Mouse (Mus musculus) heart, embryonic 12.5 days (tissue): ENCODE results near the gene Serf2. TPM values are rescaled to one million over a fixed set of nuclear protein-coding genes. Genes with fewer than 3 reads are reported as not detected.
"Not testable (repeated sequence)": the region's sequence is repeated elsewhere in the genome, so short reads cannot be mapped to it uniquely, and the experiment has no call there.

ENCODE experiments used
- ATAC-seq: fragments of 200-750 bp; cut with Nextera tagmentation; 2 replicates; pipeline ENCODE4 v1.8.0; 2017; ENCODE audit warnings: moderate TSS enrichment, moderate library complexity; ENCODE audit not compliant: insufficient number of reproducible peaks, low FRiP score
- H3K27ac ChIP-seq: fragments of 300-500 bp; sonication (generic); 2 replicates; pipeline ENCODE4 v1.5.1; 2016; ENCODE audit warnings: mild to moderate bottlenecking, moderate library complexity; ENCODE audit not compliant: poor library complexity, severe bottlenecking
- H3K27me3 ChIP-seq: fragments of 300-500 bp; sonication (generic); replicated peaks from 2 replicates; pipeline ENCODE4 v1.6.1; 2016; ENCODE audit warnings: mild to moderate bottlenecking, moderate library complexity
- H3K36me3 ChIP-seq: fragments of 300-500 bp; sonication (generic); 2 replicates; pipeline ENCODE4 v1.6.1; 2016; ENCODE audit warnings: mild to moderate bottlenecking, moderate library complexity
- H3K4me1 ChIP-seq: fragments of 300-500 bp; sonication (generic); replicated peaks from 2 replicates; pipeline ENCODE4 v1.6.1; 2016; ENCODE audit warnings: mild to moderate bottlenecking
- H3K4me2 ChIP-seq: fragments of 300-500 bp; sonication (generic); 2 replicates; pipeline ENCODE4 v1.6.1; 2016; ENCODE audit warnings: mild to moderate bottlenecking, moderate library complexity
- H3K4me3 ChIP-seq: fragments of 300-500 bp; sonication (generic); 2 replicates; pipeline ENCODE4 v1.5.1; 2016; ENCODE audit warnings: mild to moderate bottlenecking
- H3K9ac ChIP-seq: fragments of 300-500 bp; sonication (generic); 2 replicates; pipeline ENCODE4 v1.6.1; 2016; ENCODE audit warnings: mild to moderate bottlenecking, moderate library complexity
- H3K9me3 ChIP-seq: fragments of 300-500 bp; sonication (generic); replicated peaks from 2 replicates; pipeline ENCODE4 v1.6.1; 2016; ENCODE audit warnings: mild to moderate bottlenecking, moderate library complexity
- whole genome bisulfite sequencing: fragments of 180-500 bp; shearing (Covaris S2); methylation state at CpG from one replicate; pipeline ENCODE4 v1.1.7; 2016; 5-methylcytosine and 5-hydroxymethylcytosine counted together
- polyA plus RNA-seq: library from polyadenylated mRNA; unstranded; fragments of >200 nt; fragmentation: Nextera tagmentation; extraction: Ambion mirVana; gene quantifications from 2 replicates; pipeline ENCODE4 v1.2.1, GENCODE M21; 2016

Gene Serf2
- polyA plus RNA-seq, 1 experiment from 2014 or later = 610 TPM

- Histone ChIP-seq H3K4me1 (peaks cover 35% of the 10 kb centered on the region), H3K4me2 (no peak overlapping the region), H3K27me3 (no peaks in the 10 kb centered on the region), H3K36me3 (peaks cover 9% of the 10 kb centered on the region), H3K4me3 (no peak overlapping the region), H3K27ac (no peak overlapping the region), H3K9ac (no peak overlapping the region), H3K9me3 (no peaks in the 10 kb centered on the region)
- 88% methylated on average over 3 of the region's 3 CpGs for WGBS
- no peak for ATAC-seq
These were observed 2.0 kb upstream of the Serf2 start for GRCm38 (mm10) chr2:121447006-121447405.

GRCm38 (mm10) chr2:121448136-121448535 is 859 bp upstream of the Serf2 start:
- Histone ChIP-seq H3K36me3 (peaks cover 19% of the 10 kb centered on the region), H3K4me3 (peak overlapping the region; percentile 90), H3K27me3 (no peaks in the 10 kb centered on the region), H3K4me1 (peaks cover 35% of the 10 kb centered on the region), H3K27ac (peak overlapping the region; percentile 97), H3K9ac (peak overlapping the region; percentile 79), H3K4me2 (peak overlapping the region; percentile 89), H3K9me3 (no peaks in the 10 kb centered on the region)
- 13% methylated on average over 9 of the region's 9 CpGs for WGBS
- no peak for ATAC-seq

DNA sequence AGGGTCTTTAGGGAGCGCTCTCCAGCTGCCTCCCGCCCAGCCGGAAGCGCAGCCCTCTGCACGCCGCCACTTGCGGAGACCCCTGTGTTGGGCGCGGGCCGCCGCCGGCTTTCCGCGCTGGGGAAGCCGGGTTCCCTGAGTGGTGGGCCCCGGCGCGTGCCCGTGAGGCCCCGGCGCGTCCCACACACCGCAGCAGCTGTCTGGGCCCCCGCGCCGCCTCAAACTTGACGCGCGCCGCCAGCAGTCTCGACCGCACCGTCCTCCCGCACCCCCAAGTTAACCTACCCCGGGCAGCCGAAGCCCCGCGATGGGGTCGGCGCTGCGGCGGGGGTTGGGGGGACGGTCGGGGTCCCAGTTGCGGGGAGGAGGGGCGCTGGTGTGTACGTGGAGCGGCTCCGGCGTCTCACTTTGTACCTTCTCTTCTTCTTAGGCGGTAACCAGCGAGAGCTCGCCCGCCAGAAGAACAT is 583 bp downstream of the Serf2 start:
- H3K4me3 ChIP-seq = peak overlapping the region; percentile 90
- H3K27me3 ChIP-seq = no peaks in the 10 kb centered on the region
- H3K4me1 ChIP-seq = peaks cover 42% of the 10 kb centered on the region
- no peaks in the 10 kb centered on the region for H3K9me3 ChIP-seq
- peak overlapping the region; percentile 96 for H3K9ac ChIP-seq
- peaks cover 31% of the 10 kb centered on the region for H3K36me3 ChIP-seq
- H3K27ac ChIP-seq = peak overlapping the region; percentile 98
- H3K4me2 ChIP-seq = peak overlapping the region; percentile 86
- 0% methylated on average over 53 of the region's 54 CpGs for WGBS
- ATAC-seq = peak; percentile 9

DNA sequence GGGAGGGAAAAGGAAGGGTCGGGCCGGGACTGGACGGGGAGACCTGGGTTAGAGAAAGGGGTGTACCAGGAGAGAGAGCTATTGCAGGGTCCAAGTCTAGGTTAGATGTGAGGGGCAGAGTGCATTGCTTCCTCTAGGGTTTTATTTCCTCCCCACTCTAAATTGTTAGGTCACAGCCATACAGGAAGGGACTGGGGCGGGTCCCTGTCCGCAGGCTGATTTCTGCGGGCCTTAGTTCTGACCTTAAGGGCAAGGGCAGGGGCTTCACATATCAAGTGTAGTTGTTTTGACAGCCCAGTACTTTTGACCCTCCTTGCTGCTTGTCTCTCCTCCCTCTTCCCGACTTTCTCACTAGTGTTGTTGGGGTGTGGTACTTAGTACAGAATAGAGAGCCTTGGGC is 1.1 kb downstream of the Serf2 start:
- ATAC-seq = no peak
- Histone ChIP-seq H3K4me1 (peaks cover 42% of the 10 kb centered on the region), H3K9me3 (no peaks in the 10 kb centered on the region), H3K27me3 (no peaks in the 10 kb centered on the region), H3K4me3 (peak overlapping the region; percentile 90), H3K27ac (peak overlapping the region; percentile 98), H3K9ac (peak overlapping the region; percentile 96), H3K36me3 (peaks cover 33% of the 10 kb centered on the region), H3K4me2 (peak overlapping the region; percentile 86)
- WGBS = under 1% methylated on average over 7 of the region's 7 CpGs

DNA sequence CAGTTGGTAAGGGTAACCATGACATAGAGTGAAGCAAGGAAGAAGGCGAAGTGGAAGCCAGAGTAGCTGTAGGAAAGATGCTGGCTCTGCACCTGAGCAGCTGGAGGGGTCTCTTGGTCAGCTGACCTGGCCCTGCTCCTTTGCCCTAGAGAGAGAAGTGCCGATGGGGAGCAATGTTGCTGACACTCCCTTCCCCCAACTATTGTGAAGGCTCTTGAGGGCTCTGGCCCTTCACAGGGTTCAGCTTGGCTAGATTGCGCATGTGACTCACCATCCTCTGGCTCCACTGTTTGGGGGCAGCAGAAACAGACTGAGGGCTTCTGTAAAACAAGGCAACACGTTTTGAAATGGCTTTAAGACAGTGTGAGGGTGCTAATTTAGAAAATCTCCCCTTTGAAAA is 3.4 kb downstream of the Serf2 start:
- 64% methylated on average over 4 of the region's 4 CpGs for WGBS
- peak overlapping the region; percentile 34 for H3K4me2 ChIP-seq
- peaks cover 46% of the 10 kb centered on the region for H3K4me1 ChIP-seq
- H3K27ac ChIP-seq = peak overlapping the region; percentile 79
- ATAC-seq = no peak
- H3K4me3 ChIP-seq = no peak overlapping the region
- H3K27me3 ChIP-seq = no peaks in the 10 kb centered on the region
- H3K36me3 ChIP-seq = peaks cover 33% of the 10 kb centered on the region
- no peaks in the 10 kb centered on the region for H3K9me3 ChIP-seq
- H3K9ac ChIP-seq = no peak overlapping the region

DNA sequence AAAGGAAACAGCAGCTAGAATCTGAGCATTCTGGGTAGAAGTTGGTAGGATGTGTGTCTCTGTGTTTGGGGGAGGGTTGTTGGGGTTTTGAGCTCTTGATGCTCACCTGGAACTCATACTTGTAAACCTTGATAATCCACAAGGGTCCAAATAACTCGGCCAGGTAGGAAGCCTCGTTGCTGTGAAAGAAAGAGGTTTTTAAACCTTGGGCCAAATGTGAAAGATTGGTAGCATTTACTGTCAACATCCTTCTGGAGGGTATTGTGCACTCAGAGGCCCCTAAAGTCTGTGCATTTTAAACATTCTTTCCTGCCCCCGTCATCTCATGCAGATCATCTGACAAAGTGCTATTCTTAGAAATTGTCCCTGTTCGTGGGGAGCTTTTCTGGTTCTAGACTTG is 4.0 kb downstream of the Serf2 start, which contains the start of gene Hypk:
TSS of gene Hypk (plus strand) at position 301 of the 400 bp plus-strand sequence.
- Histone ChIP-seq H3K4me2 (peak within 1 kb of the TSS; percentile 34), H3K4me1 (peaks cover 40% of the 10 kb centered on the region), H3K4me3 (no peak within 1 kb of the TSS), H3K36me3 (peaks cover 33% of the 10 kb centered on the region), H3K9ac (no peak within 1 kb of the TSS), H3K9me3 (no peaks in the 10 kb centered on the region), H3K27me3 (no peaks in the 10 kb centered on the region), H3K27ac (peak within 1 kb of the TSS; percentile 79)
- ATAC-seq = no peak
- 57% methylated on average over 4 of the region's 4 CpGs for WGBS

DNA sequence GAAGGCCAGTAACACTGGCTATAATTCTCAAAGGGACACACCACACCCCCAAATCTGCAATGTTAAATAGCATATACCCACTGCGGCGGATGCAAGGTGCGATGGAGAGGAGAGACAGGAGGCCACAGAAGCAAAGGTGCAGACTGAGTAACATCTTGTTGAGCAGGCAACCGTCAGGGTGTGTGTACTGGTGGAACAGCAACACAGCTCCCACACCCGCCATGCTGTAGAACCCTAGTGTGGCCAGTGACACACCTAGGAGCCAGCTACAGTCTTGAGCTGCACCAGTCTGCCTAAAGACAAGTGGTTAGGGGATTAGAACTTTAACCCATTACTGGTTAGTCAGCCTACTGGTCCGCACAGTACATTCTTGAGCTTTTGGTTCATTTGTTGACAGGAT is 4.9 kb downstream of the Serf2 start:
- no peak overlapping the region for H3K4me3 ChIP-seq
- H3K27me3 ChIP-seq = no peaks in the 10 kb centered on the region
- no peaks in the 10 kb centered on the region for H3K9me3 ChIP-seq
- peak overlapping the region; percentile 34 for H3K4me2 ChIP-seq
- 81% methylated on average over 6 of the region's 6 CpGs for WGBS
- no peak overlapping the region for H3K9ac ChIP-seq
- peaks cover 39% of the 10 kb centered on the region for H3K36me3 ChIP-seq
- ATAC-seq = no peak
- H3K4me1 ChIP-seq = peaks cover 39% of the 10 kb centered on the region
- H3K27ac ChIP-seq = peak overlapping the region; percentile 79

GRCm38 (mm10) chr2:121455534-121455933 is 6.5 kb downstream of the Serf2 start:
- Histone ChIP-seq H3K4me2 (no peak overlapping the region), H3K9me3 (no peaks in the 10 kb centered on the region), H3K4me3 (no peak overlapping the region), H3K36me3 (peaks cover 47% of the 10 kb centered on the region), H3K4me1 (peaks cover 36% of the 10 kb centered on the region), H3K9ac (no peak overlapping the region), H3K27ac (no peak overlapping the region), H3K27me3 (no peaks in the 10 kb centered on the region)
- 78% methylated on average over 5 of the region's 5 CpGs for WGBS
- ATAC-seq = no peak

- ATAC-seq = peak; percentile 89
- Histone ChIP-seq H3K27me3 (no peaks in the 10 kb centered on the region), H3K9ac (peak within 1 kb of the TSS; percentile 83), H3K4me3 (peak within 1 kb of the TSS; percentile 70), H3K27ac (peak within 1 kb of the TSS; percentile 81), H3K9me3 (no peaks in the 10 kb centered on the region), H3K36me3 (peaks cover 42% of the 10 kb centered on the region), H3K4me1 (peaks cover 25% of the 10 kb centered on the region), H3K4me2 (peak within 1 kb of the TSS; percentile 74)
- WGBS = 2% methylated on average over 41 of the region's 41 CpGs
These were observed 8.0 kb downstream of the Serf2 start, which contains the start of gene Serinc4 for GRCm38 (mm10) chr2:121456692-121457642. Gene Serinc4 (minus strand): TSS chr2:121456781.

GRCm38 (mm10) chr2:121460071-121460470 is 11.1 kb downstream of the Serf2 start:
- 72% methylated on average over 2 of the region's 2 CpGs for WGBS
- no peaks in the 10 kb centered on the region for H3K27me3 ChIP-seq
- H3K9me3 ChIP-seq = no peaks in the 10 kb centered on the region
- no peak overlapping the region for H3K4me3 ChIP-seq
- no peak for ATAC-seq
- H3K4me1 ChIP-seq = peaks cover 4% of the 10 kb centered on the region
- no peak overlapping the region for H3K9ac ChIP-seq
- peaks cover 18% of the 10 kb centered on the region for H3K36me3 ChIP-seq
- H3K4me2 ChIP-seq = no peak overlapping the region
- no peak overlapping the region for H3K27ac ChIP-seq

DNA sequence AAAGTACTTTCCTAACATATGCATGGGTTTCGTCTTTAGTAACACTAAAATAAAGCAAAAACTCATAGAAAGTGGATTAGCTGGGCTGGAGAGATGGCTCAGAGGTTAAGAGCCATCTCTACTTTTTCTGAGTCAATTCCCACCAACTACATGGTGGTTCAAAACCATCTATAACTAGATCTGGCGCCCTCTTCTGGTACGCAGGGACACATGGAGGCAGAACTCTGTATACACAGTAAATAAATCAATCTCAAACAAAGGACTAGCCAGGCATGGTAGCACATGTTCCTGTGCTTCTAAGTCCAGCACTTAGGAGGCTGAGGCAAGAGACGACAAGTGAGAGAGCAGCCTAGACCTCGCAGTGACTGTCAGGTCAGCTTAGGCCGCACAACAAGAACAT is 20.0 kb downstream of the Serf2 start:
- H3K4me2 ChIP-seq, H3K36me3 ChIP-seq, H3K27ac ChIP-seq, H3K9me3 ChIP-seq, ATAC-seq, H3K27me3 ChIP-seq, H3K9ac ChIP-seq, H3K4me3 ChIP-seq, H3K4me1 ChIP-seq: not testable (repeated sequence)
- 84% methylated on average over 4 of the region's 6 CpGs for WGBS
